Mouse (Mus musculus): ENCODE data around the gene Plac1.

GRCm38 (mm10) chrX:53209431-53209830 lies 30.5 kb downstream of the Plac1 start:
- TF ChIP-seq CTCF (conservative IDR thresholded peaks at IDR 0.05 in 1 of 2, IDR thresholded peaks at IDR 0.05 in 1 of 2; ENCODE audit: low read depth in 2 of 2, low read length in 2 of 2) (no peak), ZC3H11A (IDR thresholded peaks at IDR 0.05; ENCODE audit: low read depth, low read length) (no peak), UBTF (IDR thresholded peaks at IDR 0.05; ENCODE audit: low read depth, low read length) (no peak), USF1 (IDR thresholded peaks at IDR 0.05; ENCODE audit: low read depth, low read length) (no peak), SMC3 (IDR thresholded peaks at IDR 0.05; ENCODE audit: low read depth, low read length) (no peak), MXI1 (IDR thresholded peaks at IDR 0.05; ENCODE audit: low read depth, low read length) (no peak), POLR2A (IDR thresholded peaks at IDR 0.05; ENCODE audit: low read depth, low read length) (no peak), EP300 (IDR thresholded peaks at IDR 0.05; ENCODE audit: low read length) (no peak)
